Mouse (Mus musculus) thymus, adult 2 months (tissue): Measurements from ENCODE around the gene Ddx46.

Experiments
- CTCF ChIP-seq: fragments of 200-500 bp; IDR thresholded peaks from 2 replicates; pipeline ENCODE4 v1.5.1; 2012; ENCODE audit warnings: mild to moderate bottlenecking, control low read depth, low read length, moderate library complexity, borderline replicate concordance; ENCODE audit not compliant: control insufficient read depth, poor library complexity, insufficient read depth; ENCODE audit errors: extremely low read depth
- POLR2A ChIP-seq: fragments of 200-500 bp; IDR thresholded peaks from 2 replicates; pipeline ENCODE4 v1.6.1; 2012; ENCODE audit warnings: mild to moderate bottlenecking, low read length, control low read depth, moderate library complexity; ENCODE audit not compliant: control insufficient read depth, poor library complexity, insufficient read depth; ENCODE audit errors: extremely low read depth

- TF ChIP-seq CTCF (peak; percentile 50; the same call in 1 of the 2 replicates), POLR2A (peak; percentile 89)
Measured at GRCm38 (mm10) chr13:55692535-55693242, 57.9 kb downstream of the Ddx46 start, which contains the start of gene B230219D22Rik.
